Mouse (Mus musculus): ENCODE data around the gene Cplane1. TPM values are rescaled to one million over a fixed set of nuclear protein-coding genes. Genes with fewer than 3 reads are reported as not detected.
A peak's percentile ranks its signal among the peaks of the same experiment; 100 is the strongest.

The Cplane1 gene
- total and polyA plus RNA-seq, 3 experiments, result 2.9 to 6.3 TPM; not detected in 1

DNA sequence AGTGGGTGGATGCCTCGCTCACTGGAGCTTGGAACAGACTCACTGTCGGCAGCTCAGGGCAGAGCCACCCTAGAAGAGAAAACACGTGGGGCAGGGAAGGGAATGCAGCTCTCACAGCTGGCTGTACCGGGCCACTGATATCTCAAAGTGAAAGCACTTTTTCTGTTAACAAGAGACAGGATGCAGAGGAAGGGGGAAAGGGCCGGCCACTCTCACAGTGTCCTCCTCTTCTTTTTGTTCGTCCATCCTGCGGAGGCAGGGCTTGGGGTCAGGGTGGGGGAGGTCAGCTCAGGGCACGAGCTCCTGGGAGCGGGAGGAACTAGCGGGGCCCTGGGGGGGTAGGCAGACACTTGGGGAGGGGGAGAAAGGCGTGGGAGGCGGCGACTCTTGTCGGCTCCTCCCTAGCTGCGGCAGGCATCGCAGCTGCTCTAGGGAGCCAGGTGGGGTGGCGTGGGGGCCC is 110.4 kb downstream of the Cplane1 start (continued):
- TF ChIP-seq MAZ (IDR thresholded peaks at IDR 0.05; ENCODE audit: low read depth, low read length) (0 out of 2 replicates have a peak, but pooled peaks have one; percentile 54), MAX (IDR thresholded peaks at IDR 0.05; ENCODE audit: low read length) (peak; percentile 90), ETS1 (IDR thresholded peaks at IDR 0.05; ENCODE audit: low read depth, low read length) (peak; percentile 77)

DNA sequence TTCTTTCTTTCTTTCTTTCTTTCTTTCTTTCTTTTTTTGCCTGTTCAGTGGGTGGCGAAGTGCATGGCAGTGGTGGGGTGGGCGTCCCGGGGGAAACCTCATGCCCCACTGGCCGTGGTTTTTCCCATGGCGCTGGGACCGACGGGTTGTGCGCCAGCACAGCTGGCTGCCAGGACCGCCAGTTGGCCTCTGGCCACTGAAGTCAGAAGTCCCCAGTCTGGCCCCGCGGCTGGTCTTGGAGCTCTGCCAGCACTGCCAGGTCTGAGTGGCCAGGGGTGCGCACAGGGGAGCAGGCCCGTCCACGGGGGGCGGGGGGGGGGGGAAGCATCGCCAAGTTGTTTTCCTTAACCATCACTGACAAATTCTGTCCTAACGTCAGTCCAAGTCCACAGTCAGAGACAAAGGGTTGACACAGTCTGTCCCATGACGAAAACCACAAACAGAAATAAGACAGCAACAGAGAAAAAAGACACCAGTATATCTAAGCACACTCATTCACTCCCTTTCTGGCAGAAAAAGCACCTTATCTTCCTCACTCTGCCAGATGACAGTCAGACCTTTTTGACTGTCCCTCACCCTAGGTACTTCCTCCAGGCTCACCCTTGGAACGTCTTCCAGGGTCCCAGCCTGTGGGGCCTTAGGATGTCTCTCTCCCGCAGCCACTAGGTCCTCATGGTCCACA is 111.2 kb downstream of the Cplane1 start:
- Histone ChIP-seq H3K79me2 (ENCODE audit: control insufficient read depth, insufficient read depth, low read length, poor library complexity) (no peaks in the 10 kb centered on the region; the same call in 1 of the 2 replicates), H3K4me1 (ENCODE audit: control insufficient read depth in 1 of 2, insufficient read depth in 2 of 2, low read length in 2 of 2) (peaks cover 5 to 10% of the 10 kb centered on the region in 2 experiments), H3K9me3 (replicated peaks; ENCODE audit: insufficient read depth, low read length) (no peaks in the 10 kb centered on the region), H3K27me3 (ENCODE audit: control insufficient read depth in 1 of 2, insufficient read depth in 2 of 2, low read length in 2 of 2) (no peaks in the 10 kb centered on the region), H3K36me3 (ENCODE audit: control insufficient read depth in 1 of 2, insufficient read depth in 2 of 2, low read length in 2 of 2) (peaks cover 0 to 12% of the 10 kb centered on the region in 2 experiments; a peak in 2 of 4 replicates), H3K9ac (ENCODE audit: control insufficient read depth, low read depth, low read length, poor library complexity, severe bottlenecking) (peak overlapping the region; percentile 84), H3K4me3 (ENCODE audit: control insufficient read depth in 1 of 2, insufficient read depth in 1 of 2, low read depth in 2 of 2, low read length in 2 of 2) (peak overlapping the region; percentile 55 to 95), H3K27ac (ENCODE audit: control insufficient read depth, low read depth, low read length) (peak overlapping the region; percentile 44)
- peak; percentile 68 for DNase-seq (ENCODE audit: low read depth, low spot score)
- TF ChIP-seq ETS1 (IDR thresholded peaks at IDR 0.05; ENCODE audit: low read depth, low read length) (peak; percentile 40; the same call in 1 of the 2 replicates), UBTF (IDR thresholded peaks at IDR 0.05; ENCODE audit: borderline replicate concordance, insufficient read depth, low read depth, low read length) (no peak), GATA1 (IDR thresholded peaks at IDR 0.05; ENCODE audit: low read depth, low read length) (peak; percentile 53), TCF12 (IDR thresholded peaks at IDR 0.05; ENCODE audit: low read depth, low read length) (0 out of 2 replicates have a peak, but pooled peaks have one; percentile 9)

DNA sequence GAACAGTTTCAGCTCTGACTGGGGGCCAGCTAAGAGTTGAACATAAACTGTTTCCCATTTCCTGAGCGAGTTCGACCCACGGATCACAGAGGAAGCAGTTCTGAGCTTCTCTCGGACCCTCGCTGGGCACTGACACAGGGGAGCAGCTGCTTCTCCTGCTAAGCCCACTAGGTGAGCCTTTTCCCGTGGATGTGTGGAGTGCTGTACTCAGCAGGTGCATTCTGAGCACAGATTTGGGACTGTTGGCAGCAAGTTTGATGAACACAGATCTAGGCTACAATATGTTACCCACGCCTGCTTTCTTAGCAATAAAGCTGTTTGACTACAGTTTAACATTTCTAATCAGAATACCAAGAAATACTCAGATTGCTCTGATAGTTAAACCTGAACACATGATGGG is 112.8 kb downstream of the Cplane1 start:
- no peaks in the 10 kb centered on the region for H3K27me3 ChIP-seq (ENCODE audit: control insufficient read depth in 1 of 2, insufficient read depth in 2 of 2, low read length in 2 of 2)
- H3K4me3 ChIP-seq (ENCODE audit: control insufficient read depth in 1 of 2, insufficient read depth in 1 of 2, low read depth in 2 of 2, low read length in 2 of 2), result no peak overlapping the region
- peaks cover 5 to 10% of the 10 kb centered on the region in 2 experiments for H3K4me1 ChIP-seq (ENCODE audit: control insufficient read depth in 1 of 2, insufficient read depth in 2 of 2, low read length in 2 of 2)
- no peaks in the 10 kb centered on the region for H3K9me3 ChIP-seq (replicated peaks; ENCODE audit: insufficient read depth, low read length)
- TF ChIP-seq TCF12 (IDR thresholded peaks at IDR 0.05; ENCODE audit: low read depth, low read length) (no peak), CHD2 (IDR thresholded peaks at IDR 0.05; ENCODE audit: low read length) (no peak), USF1 (IDR thresholded peaks at IDR 0.05; ENCODE audit: low read depth, low read length) (no peak)
- no peaks in the 10 kb centered on the region; the same call in 1 of the 2 replicates for H3K79me2 ChIP-seq (ENCODE audit: control insufficient read depth, insufficient read depth, low read length, poor library complexity)
- no peak overlapping the region for H3K27ac ChIP-seq (ENCODE audit: control insufficient read depth, low read depth, low read length)
- no peak for DNase-seq (ENCODE audit: low read depth, low spot score)
- no peak overlapping the region for H3K9ac ChIP-seq (ENCODE audit: control insufficient read depth, low read depth, low read length, poor library complexity, severe bottlenecking)
- peaks cover 0 to 12% of the 10 kb centered on the region in 2 experiments; a peak in 2 of 4 replicates for H3K36me3 ChIP-seq (ENCODE audit: control insufficient read depth in 1 of 2, insufficient read depth in 2 of 2, low read length in 2 of 2)

DNA sequence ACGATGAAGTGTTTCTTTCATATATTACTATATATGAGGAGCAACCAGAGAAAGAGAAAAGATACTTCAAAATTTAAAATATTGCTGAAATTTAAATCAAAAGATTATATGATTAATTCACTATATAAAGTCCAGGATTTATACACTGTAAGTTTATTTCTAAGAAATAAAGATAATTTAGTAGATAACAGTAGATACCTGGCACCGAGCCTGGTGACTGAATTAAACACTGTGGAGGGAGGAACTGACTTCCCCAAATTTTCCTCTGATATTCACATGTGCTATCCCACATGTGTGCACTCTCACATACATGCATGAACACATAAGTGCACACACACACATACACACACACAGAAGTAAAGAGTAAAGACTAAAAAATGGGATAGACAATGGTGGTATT is 113.2 kb downstream of the Cplane1 start:
- peak; percentile 63 for DNase-seq (ENCODE audit: low read depth, low spot score)
- H3K27ac ChIP-seq (ENCODE audit: control insufficient read depth, low read depth, low read length), result no peak overlapping the region
- peaks cover 0 to 12% of the 10 kb centered on the region in 2 experiments; a peak in 2 of 4 replicates for H3K36me3 ChIP-seq (ENCODE audit: control insufficient read depth in 1 of 2, insufficient read depth in 2 of 2, low read length in 2 of 2)
- no peak overlapping the region for H3K4me3 ChIP-seq (ENCODE audit: control insufficient read depth in 1 of 2, insufficient read depth in 1 of 2, low read depth in 2 of 2, low read length in 2 of 2)
- no peaks in the 10 kb centered on the region for H3K27me3 ChIP-seq (ENCODE audit: control insufficient read depth in 1 of 2, insufficient read depth in 2 of 2, low read length in 2 of 2)
- H3K79me2 ChIP-seq (ENCODE audit: control insufficient read depth, insufficient read depth, low read length, poor library complexity), result no peaks in the 10 kb centered on the region; the same call in 1 of the 2 replicates
- no peak overlapping the region for H3K9ac ChIP-seq (ENCODE audit: control insufficient read depth, low read depth, low read length, poor library complexity, severe bottlenecking)
- H3K4me1 ChIP-seq (ENCODE audit: control insufficient read depth in 1 of 2, insufficient read depth in 2 of 2, low read length in 2 of 2), result peaks cover 5 to 10% of the 10 kb centered on the region in 2 experiments
- no peaks in the 10 kb centered on the region for H3K9me3 ChIP-seq (replicated peaks; ENCODE audit: insufficient read depth, low read length)
- TF ChIP-seq TBP (IDR thresholded peaks at IDR 0.05; ENCODE audit: low read depth, low read length) (no peak), USF1 (IDR thresholded peaks at IDR 0.05; ENCODE audit: low read depth, low read length) (no peak), NRF1 (IDR thresholded peaks at IDR 0.05; ENCODE audit: insufficient read depth, low read depth, low read length, poor library complexity, severe bottlenecking) (no peak), CHD1 (IDR thresholded peaks at IDR 0.05; ENCODE audit: low read depth, low read length) (no peak), BHLHE40 (IDR thresholded peaks at IDR 0.05; ENCODE audit: borderline replicate concordance, low read depth, low read length) (no peak), MYC (IDR thresholded peaks at IDR 0.05; ENCODE audit: low read depth, low read length) (0 out of 2 replicates have a peak, but pooled peaks have one; percentile 24), MXI1 (IDR thresholded peaks at IDR 0.05; ENCODE audit: low read depth, low read length) (no peak), CHD2 (IDR thresholded peaks at IDR 0.05; ENCODE audit: low read length) (no peak), ETS1 (IDR thresholded peaks at IDR 0.05; ENCODE audit: low read depth, low read length) (no peak), KAT2A (conservative IDR thresholded peaks at IDR 0.05; ENCODE audit: low read depth, low read length) (no peak), GABPA (IDR thresholded peaks at IDR 0.05; ENCODE audit: low read depth, low read length) (no peak), E2F4 (IDR thresholded peaks at IDR 0.05; ENCODE audit: borderline replicate concordance, low read depth, low read length) (no peak), GATA1 (IDR thresholded peaks at IDR 0.05; ENCODE audit: low read depth, low read length) (peak; percentile 53; the same call in 1 of the 2 replicates), EP300 (IDR thresholded peaks at IDR 0.05; ENCODE audit: low read depth in 1 of 2, low read length in 2 of 2) (peak in 1 of 2 experiments; percentile 11; a peak in 2 of 4 replicates), HCFC1 (IDR thresholded peaks at IDR 0.05; ENCODE audit: low read depth, low read length) (no peak), POLR2A (IDR thresholded peaks at IDR 0.05; ENCODE audit: control insufficient read depth in 1 of 2, insufficient read depth in 1 of 2, low read depth in 1 of 2, low read length in 2 of 2, poor library complexity in 1 of 2) (no peak), ZMIZ1 (IDR thresholded peaks at IDR 0.05; ENCODE audit: low read depth, low read length) (no peak)

All from MEL (cell line).